Mouse (Mus musculus) hindbrain, embryonic 13.5 days (tissue): ENCODE measurements around the gene Rad1. TPM values are rescaled to one million over a fixed set of nuclear protein-coding genes. Genes with fewer than 3 reads are reported as not detected.

Experiments used
- ATAC-seq: fragments of 200-750 bp; cut with Nextera tagmentation; 2 replicates; pipeline ENCODE4 v1.8.0; 2017; ENCODE audit warnings: moderate TSS enrichment; ENCODE audit not compliant: low FRiP score
- H3K27ac ChIP-seq: fragments of 300-500 bp; sonication (generic); 2 replicates; pipeline ENCODE4 v1.5.1; 2015; ENCODE audit warnings: inconsistent platforms, mild to moderate bottlenecking, moderate library complexity
- H3K27me3 ChIP-seq: fragments of 300-500 bp; sonication (generic); 2 replicates; pipeline ENCODE4 v1.6.1; 2015; ENCODE audit warnings: mild to moderate bottlenecking, inconsistent platforms
- H3K36me3 ChIP-seq: fragments of 300-500 bp; sonication (generic); 2 replicates; pipeline ENCODE4 v1.6.1; 2015; ENCODE audit warnings: mild to moderate bottlenecking, inconsistent platforms
- H3K4me1 ChIP-seq: fragments of 300-500 bp; sonication (generic); replicated peaks from 2 replicates; pipeline ENCODE4 v1.6.1; 2015; ENCODE audit warnings: inconsistent platforms
- H3K4me2 ChIP-seq: fragments of 300-500 bp; sonication (generic); 2 replicates; pipeline ENCODE4 v1.6.1; 2015; ENCODE audit warnings: inconsistent platforms, mild to moderate bottlenecking, moderate library complexity
- H3K4me3 ChIP-seq: fragments of 300-500 bp; sonication (generic); 2 replicates; pipeline ENCODE4 v1.5.1; 2015; ENCODE audit warnings: mild to moderate bottlenecking, inconsistent platforms
- H3K9ac ChIP-seq: fragments of 300-500 bp; sonication (generic); 2 replicates; pipeline ENCODE4 v1.6.1; 2015; ENCODE audit warnings: mild to moderate bottlenecking, inconsistent platforms
- H3K9me3 ChIP-seq: fragments of 300-500 bp; sonication (generic); 2 replicates; pipeline ENCODE4 v1.6.1; 2016; ENCODE audit warnings: inconsistent platforms
- WGBS: fragments of 180-500 bp; shearing (Covaris S2); methylation state at CpG from one replicate; pipeline ENCODE4 v1.1.7; 2015; 5-methylcytosine and 5-hydroxymethylcytosine counted together
- polyA plus RNA-seq: library from polyadenylated mRNA; unstranded; fragments of >200 nt; fragmentation: Nextera tagmentation; extraction: Ambion mirVana; gene quantifications from 2 replicates; pipeline ENCODE4 v1.2.1, GENCODE M21; 2015

The Rad1 gene
- 26.0 and 29.4 TPM in 2 replicates for polyA plus RNA-seq

DNA sequence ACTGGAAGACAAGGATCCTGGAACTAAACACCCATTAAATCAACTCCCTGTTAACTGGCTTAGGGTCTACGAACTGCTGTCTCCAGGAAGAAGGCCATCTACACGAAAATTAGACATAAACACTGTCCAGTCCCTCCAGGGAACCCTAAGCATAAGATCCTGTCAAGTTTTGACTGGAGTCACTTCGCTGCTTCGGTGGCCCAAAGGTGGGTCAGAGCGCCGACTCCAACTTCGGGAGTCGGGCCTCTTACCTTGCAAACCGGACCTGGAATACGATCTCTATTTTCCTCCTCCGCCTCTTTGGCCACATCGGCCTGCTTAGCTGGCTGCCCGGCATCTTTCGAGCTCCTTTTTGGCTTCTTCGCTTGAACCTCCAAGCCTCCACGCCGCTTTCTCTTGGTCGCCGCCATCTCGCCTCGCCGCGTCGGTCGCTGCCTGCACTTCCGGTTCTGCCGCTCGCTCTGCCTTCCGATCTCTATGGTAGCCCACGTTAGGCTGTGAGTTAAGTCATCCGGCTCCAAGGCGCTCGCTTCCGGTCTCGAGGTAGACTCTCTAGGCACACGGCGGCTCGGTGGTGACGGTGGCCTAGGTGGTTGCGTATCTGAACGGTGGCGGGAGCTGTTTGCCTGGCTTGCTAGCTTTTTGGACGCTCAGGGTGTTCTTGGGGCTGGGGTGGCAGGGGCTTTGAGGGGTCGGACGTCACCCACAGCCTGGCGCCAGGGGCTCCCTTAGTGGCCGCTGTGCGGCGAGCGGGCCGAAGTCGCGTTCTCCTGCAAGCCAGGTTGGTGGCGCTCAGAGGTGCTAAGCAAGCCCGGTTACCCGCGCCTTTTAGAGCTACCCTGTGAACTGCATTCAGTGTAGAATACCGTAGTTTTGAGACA lies at the start of gene Rad1, which contains the start of gene Brix1:
Gene Rad1 (plus strand): TSS at position 535 of the 881 bp plus-strand sequence.
Gene Brix1 (minus strand): TSS at position 464 of the 881 bp plus-strand sequence.
- ATAC-seq: peak; percentile 100
- Histone ChIP-seq H3K4me3 (peak within 1 kb of the TSS; percentile 80), H3K4me1 (peaks cover 19% of the 10 kb centered on the region), H3K27me3 (no peaks in the 10 kb centered on the region), H3K27ac (peak within 1 kb of the TSS; percentile 80), H3K36me3 (peaks cover 29% of the 10 kb centered on the region), H3K4me2 (peak within 1 kb of the TSS; percentile 73), H3K9ac (peak within 1 kb of the TSS; percentile 85), H3K9me3 (no peaks in the 10 kb centered on the region)
- WGBS: under 1% methylated on average over 58 of the region's 58 CpGs

DNA sequence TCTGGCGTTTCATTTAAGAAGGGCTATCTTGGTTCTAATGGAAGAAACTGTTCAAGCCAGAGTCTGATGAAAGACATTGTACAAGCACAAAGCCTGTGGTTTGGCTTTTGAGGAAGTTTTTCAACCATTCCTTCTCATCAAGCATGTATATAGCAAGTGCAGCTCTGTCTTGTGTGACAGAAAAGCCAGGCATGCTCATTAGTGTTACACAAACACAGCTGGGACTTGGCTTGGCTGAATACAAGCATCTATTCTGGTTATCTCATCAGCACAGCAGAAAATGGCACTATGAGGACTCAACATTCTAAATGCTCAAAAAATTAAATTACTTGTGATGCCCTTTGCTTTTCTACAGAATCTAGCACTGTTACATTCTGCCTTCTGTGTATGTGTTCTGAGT lies 48.9 kb upstream of the Rad1 start:
- Histone ChIP-seq H3K4me1 (no peaks in the 10 kb centered on the region), H3K4me2 (no peak overlapping the region), H3K9ac (no peak overlapping the region), H3K36me3 (peaks cover 22% of the 10 kb centered on the region), H3K9me3 (no peaks in the 10 kb centered on the region), H3K4me3 (no peak overlapping the region), H3K27me3 (no peaks in the 10 kb centered on the region), H3K27ac (no peak overlapping the region)
- ATAC-seq: no peak
- WGBS: 89% methylated on average over 1 of the region's 1 CpGs

- Histone ChIP-seq H3K4me1 (no peaks in the 10 kb centered on the region), H3K36me3 (peaks cover 36% of the 10 kb centered on the region), H3K9me3 (no peaks in the 10 kb centered on the region), H3K27ac (no peak overlapping the region), H3K4me3 (no peak overlapping the region), H3K27me3 (no peaks in the 10 kb centered on the region), H3K4me2 (no peak overlapping the region), H3K9ac (no peak overlapping the region)
- 79% methylated on average over 6 of the region's 6 CpGs for WGBS
- ATAC-seq: no peak
Observed at GRCm38 (mm10) chr15:10439963-10440362, 45.9 kb upstream of the Rad1 start.

GRCm38 (mm10) chr15:10441493-10441892 lies 44.3 kb upstream of the Rad1 start:
- WGBS: 95% methylated on average over 9 of the region's 9 CpGs
- Histone ChIP-seq H3K9me3 (no peaks in the 10 kb centered on the region), H3K4me3 (no peak overlapping the region), H3K36me3 (peaks cover 45% of the 10 kb centered on the region), H3K4me2 (no peak overlapping the region), H3K4me1 (no peaks in the 10 kb centered on the region), H3K9ac (no peak overlapping the region), H3K27ac (no peak overlapping the region), H3K27me3 (no peaks in the 10 kb centered on the region)
- no peak for ATAC-seq

- WGBS: 88% methylated on average over 1 of the region's 1 CpGs
- no peak overlapping the region for H3K4me2 ChIP-seq
- ATAC-seq: no peak
Observed at GRCm38 (mm10) chr15:10442275-10442674, 43.5 kb upstream of the Rad1 start.

GRCm38 (mm10) chr15:10447102-10447501 lies 38.7 kb upstream of the Rad1 start:
- no peak for ATAC-seq
- WGBS: 91% methylated on average over 3 of the region's 3 CpGs
- Histone ChIP-seq H3K4me2 (no peak overlapping the region), H3K9ac (no peak overlapping the region), H3K9me3 (no peaks in the 10 kb centered on the region), H3K36me3 (peaks cover 60% of the 10 kb centered on the region), H3K27me3 (no peaks in the 10 kb centered on the region), H3K27ac (no peak overlapping the region), H3K4me3 (no peak overlapping the region), H3K4me1 (no peaks in the 10 kb centered on the region)

More at GRCm38 (mm10) chr15:10442275-10442674, 43.5 kb upstream of the Rad1 start:
- no peak overlapping the region for H3K4me3 ChIP-seq
- no peak overlapping the region for H3K9ac ChIP-seq
- H3K27me3 ChIP-seq: no peaks in the 10 kb centered on the region
- no peaks in the 10 kb centered on the region for H3K4me1 ChIP-seq
- H3K27ac ChIP-seq: no peak overlapping the region
- no peaks in the 10 kb centered on the region for H3K9me3 ChIP-seq
- peaks cover 47% of the 10 kb centered on the region for H3K36me3 ChIP-seq

DNA sequence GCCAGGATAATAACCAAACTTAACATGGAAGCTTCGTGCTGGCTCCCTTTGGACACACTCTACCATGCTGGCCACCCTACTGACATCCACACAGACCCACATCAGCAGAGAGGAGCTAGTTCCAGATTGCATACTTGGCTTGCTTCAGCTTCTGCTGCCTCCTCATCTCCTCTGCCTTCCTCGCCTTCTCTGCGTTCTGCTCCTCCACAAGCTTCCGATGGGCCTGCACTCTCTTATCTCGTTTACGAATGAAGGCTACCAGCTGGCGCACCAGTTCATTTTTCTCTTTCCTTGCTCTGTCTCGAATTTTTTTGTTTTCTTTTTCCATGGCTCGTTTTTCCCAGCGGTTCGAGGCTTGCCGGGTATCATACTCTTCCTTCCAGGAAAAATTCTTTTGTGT lies 24.8 kb upstream of the Rad1 start:
- Histone ChIP-seq H3K4me2 (no peak overlapping the region), H3K9ac (no peak overlapping the region), H3K4me1 (no peaks in the 10 kb centered on the region), H3K36me3 (peaks cover 54% of the 10 kb centered on the region), H3K27ac (no peak overlapping the region), H3K4me3 (no peak overlapping the region), H3K9me3 (no peaks in the 10 kb centered on the region), H3K27me3 (no peaks in the 10 kb centered on the region)
- ATAC-seq: no peak
- WGBS: 94% methylated on average over 12 of the region's 12 CpGs

GRCm38 (mm10) chr15:10463555-10463954 lies 22.3 kb upstream of the Rad1 start:
- H3K4me1 ChIP-seq: peaks cover 9% of the 10 kb centered on the region
- ATAC-seq: no peak
- no peak overlapping the region for H3K27ac ChIP-seq
- H3K9me3 ChIP-seq: no peaks in the 10 kb centered on the region
- H3K9ac ChIP-seq: no peak overlapping the region
- no peaks in the 10 kb centered on the region for H3K27me3 ChIP-seq
- no peak overlapping the region for H3K4me2 ChIP-seq
- 92% methylated on average over 5 of the region's 5 CpGs for WGBS
- peaks cover 35% of the 10 kb centered on the region for H3K36me3 ChIP-seq
- H3K4me3 ChIP-seq: no peak overlapping the region

GRCm38 (mm10) chr15:10464678-10465077 lies 21.1 kb upstream of the Rad1 start:
- WGBS: 97% methylated on average over 3 of the region's 3 CpGs
- ATAC-seq: no peak
- Histone ChIP-seq H3K4me3 (no peak overlapping the region), H3K27ac (no peak overlapping the region), H3K4me2 (no peak overlapping the region), H3K27me3 (no peaks in the 10 kb centered on the region), H3K4me1 (peaks cover 20% of the 10 kb centered on the region), H3K36me3 (peaks cover 26% of the 10 kb centered on the region), H3K9me3 (no peaks in the 10 kb centered on the region), H3K9ac (no peak overlapping the region)

DNA sequence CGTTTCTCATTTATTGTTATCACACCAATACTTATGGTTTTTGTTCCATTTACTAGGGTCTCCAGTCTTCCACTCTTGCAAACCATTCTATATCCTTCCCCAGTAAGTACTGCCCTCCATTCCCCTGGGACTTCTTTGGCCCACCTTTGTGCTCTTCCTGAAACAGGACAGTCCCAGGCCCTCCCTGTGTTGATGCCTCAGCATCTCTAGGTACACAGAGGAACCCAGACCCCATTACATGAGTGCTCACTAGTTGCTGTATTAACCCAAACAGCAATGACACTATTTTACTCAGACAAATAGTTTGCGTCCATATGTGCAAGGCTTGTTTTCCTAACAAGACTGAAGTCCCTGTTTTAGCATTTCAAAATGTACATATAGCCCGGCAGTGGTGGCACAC lies 17.1 kb upstream of the Rad1 start:
- 91% methylated on average over 3 of the region's 3 CpGs for WGBS
- H3K4me2 ChIP-seq: peak overlapping the region; percentile 82
- H3K36me3 ChIP-seq: no peaks in the 10 kb centered on the region
- no peak overlapping the region for H3K27ac ChIP-seq
- H3K4me3 ChIP-seq: peak overlapping the region; percentile 88
- peaks cover 23% of the 10 kb centered on the region for H3K4me1 ChIP-seq
- no peak for ATAC-seq
- H3K9ac ChIP-seq: no peak overlapping the region
- H3K27me3 ChIP-seq: no peaks in the 10 kb centered on the region
- no peaks in the 10 kb centered on the region for H3K9me3 ChIP-seq

DNA sequence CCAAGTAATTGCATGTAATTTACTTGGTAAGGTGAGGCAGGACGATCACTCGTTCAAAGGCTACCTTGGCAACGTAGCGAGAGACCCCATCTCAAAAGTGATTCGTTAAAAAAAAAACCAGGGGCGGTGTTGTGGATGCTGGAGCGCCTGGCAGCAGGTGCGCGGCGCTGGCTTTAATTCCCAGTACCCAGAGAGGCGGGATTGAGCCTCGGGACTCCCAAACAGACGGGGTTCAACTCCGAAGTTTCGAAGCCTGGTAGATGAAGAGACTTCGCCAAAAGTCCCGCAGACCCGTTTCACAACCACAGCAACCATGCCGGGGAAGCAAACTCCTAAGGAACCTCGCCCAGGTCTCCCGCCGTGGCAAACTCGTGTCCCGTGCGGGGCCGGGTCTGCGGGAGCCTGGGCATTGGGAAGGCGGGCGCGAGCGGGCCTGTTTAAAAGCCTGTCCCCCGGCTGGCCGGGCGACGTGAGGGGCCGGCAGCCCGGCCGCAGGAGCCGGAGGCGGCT lies 16.1 kb upstream of the Rad1 start:
- Histone ChIP-seq H3K4me2 (peak overlapping the region; percentile 82), H3K4me3 (peak overlapping the region; percentile 88), H3K36me3 (0 out of 2 replicates have a peak, but pooled peaks cover 5% of the 10 kb centered on the region), H3K9me3 (no peaks in the 10 kb centered on the region), H3K9ac (peak overlapping the region; percentile 90), H3K27ac (peak overlapping the region; percentile 91), H3K4me1 (peaks cover 23% of the 10 kb centered on the region), H3K27me3 (no peaks in the 10 kb centered on the region)
- under 1% methylated on average over 38 of the region's 40 CpGs for WGBS
- peak; percentile 21 for ATAC-seq

DNA sequence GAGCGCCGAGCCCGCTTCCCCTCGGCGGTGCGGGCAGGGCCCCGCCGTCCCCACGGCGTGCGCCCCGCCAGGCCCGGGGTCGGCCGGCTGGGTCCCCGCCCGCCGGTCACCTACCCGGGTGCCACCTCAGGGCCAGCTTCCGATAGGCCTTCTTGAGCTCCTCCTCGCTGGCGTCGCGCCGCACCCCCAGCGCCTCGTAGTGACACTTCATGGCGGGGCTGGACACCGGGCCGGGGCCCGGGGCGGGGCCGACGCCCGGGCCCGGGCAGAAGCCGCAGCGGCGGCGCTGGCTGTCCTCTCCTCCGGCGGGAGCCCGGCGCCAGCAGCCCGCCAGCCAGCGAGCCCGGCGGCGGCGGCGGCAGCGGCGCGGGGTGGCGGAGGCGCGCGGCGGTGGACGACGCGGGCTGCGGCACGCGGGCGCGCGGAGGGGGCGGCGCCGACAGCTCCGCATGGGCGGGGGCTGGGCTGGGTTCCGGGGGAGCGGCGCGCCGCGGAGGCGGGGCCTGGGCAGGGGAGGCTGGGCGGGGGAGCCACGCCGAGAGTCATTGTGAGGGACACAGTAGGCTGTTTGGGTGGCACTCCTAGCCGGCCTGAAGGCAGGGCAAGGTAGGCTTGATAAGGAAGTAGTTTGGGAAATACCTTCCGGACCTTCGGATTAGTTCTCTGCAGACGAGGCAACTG lies 15.5 kb upstream of the Rad1 start, which contains the start of gene Dnajc21:
Gene Dnajc21 (minus strand): TSS at position 366 of the 681 bp plus-strand sequence.
- Histone ChIP-seq H3K4me1 (peaks cover 23% of the 10 kb centered on the region), H3K4me3 (peak within 1 kb of the TSS; percentile 88), H3K27me3 (no peaks in the 10 kb centered on the region), H3K27ac (peak within 1 kb of the TSS; percentile 91), H3K9ac (peak within 1 kb of the TSS; percentile 90), H3K9me3 (no peaks in the 10 kb centered on the region), H3K36me3 (peaks cover 8% of the 10 kb centered on the region), H3K4me2 (peak within 1 kb of the TSS; percentile 82)
- WGBS: under 1% methylated on average over 43 of the region's 87 CpGs
- peak; percentile 96 for ATAC-seq
